Mouse (Mus musculus) heart, postnatal 0 days (tissue): ENCODE measurements around the gene Lrrk1.

Source experiments
- CTCF ChIP-seq: IDR thresholded peaks from 2 replicates; pipeline ENCODE4 v1.5.1; 2016; ENCODE audit warnings: antibody characterized with exemption, control low read depth, low read depth
- EP300 ChIP-seq: IDR thresholded peaks from 2 replicates; pipeline ENCODE4 v1.6.1; 2016; ENCODE audit warnings: antibody characterized with exemption, low read depth

GRCm38 (mm10) chr7:66325419-66326053, 62.6 kb downstream of the Lrrk1 start:
- TF ChIP-seq EP300 (no peak), CTCF (no peak)
